Mouse (Mus musculus) adrenal gland, postnatal 10 days (tissue): Measurements from ENCODE around the gene Mrpl54. TPM values are rescaled to one million over a fixed set of nuclear protein-coding genes. Genes with fewer than 3 reads are reported as not detected.

Experiments
- DNase-seq: peaks from one replicate; pipeline ENCODE4 v3.0.0; 2021; ENCODE audit warnings: mixed read lengths
- total RNA-seq, 2 experiments: library from RNA; stranded (reverse); gene quantifications; 2 replicates each; pipeline ENCODE4 v1.2.3; 2021

Gene Mrpl54
- total RNA-seq, 2 experiments from 2014 or later = 109 to 111 TPM

GRCm38 (mm10) chr10:81294442-81294841 is 27.7 kb upstream of the Mrpl54 start:
- DNase-seq = no peak

- no peak for DNase-seq
Observed at GRCm38 (mm10) chr10:81293334-81294030, 26.7 kb upstream of the Mrpl54 start.

- DNase-seq = peak; percentile 99
Observed at GRCm38 (mm10) chr10:81292554-81293333, 26.0 kb upstream of the Mrpl54 start, which contains the start of gene Pip5k1c. Gene Pip5k1c, plus strand, starts transcription at chr10:81292963.

GRCm38 (mm10) chr10:81291511-81292104 is 24.9 kb upstream of the Mrpl54 start, which contains the start of gene Tjp3:
Gene Tjp3, minus strand, starts transcription at chr10:81291581.
- no peak for DNase-seq

GRCm38 (mm10) chr10:81290698-81291460 is 24.1 kb upstream of the Mrpl54 start:
- no peak for DNase-seq

GRCm38 (mm10) chr10:81289811-81290210 is 23.1 kb upstream of the Mrpl54 start:
- DNase-seq = no peak

- DNase-seq = peak; percentile 73
Observed at GRCm38 (mm10) chr10:81289278-81289677, 22.5 kb upstream of the Mrpl54 start.

GRCm38 (mm10) chr10:81288601-81289000 is 21.9 kb upstream of the Mrpl54 start:
- DNase-seq = peak; percentile 56

- DNase-seq = peak; percentile 74
Observed at GRCm38 (mm10) chr10:81287513-81288157, 20.9 kb upstream of the Mrpl54 start.

GRCm38 (mm10) chr10:81286586-81286985 is 19.9 kb upstream of the Mrpl54 start:
- no peak for DNase-seq

- peak; percentile 96 for DNase-seq
Observed at GRCm38 (mm10) chr10:81285694-81286450, 19.1 kb upstream of the Mrpl54 start.

GRCm38 (mm10) chr10:81284719-81285118 is 18.0 kb upstream of the Mrpl54 start:
- DNase-seq = no peak

- DNase-seq = no peak
Observed at GRCm38 (mm10) chr10:81284189-81284588, 17.5 kb upstream of the Mrpl54 start.

- DNase-seq = no peak
Observed at GRCm38 (mm10) chr10:81279496-81279895, 12.8 kb upstream of the Mrpl54 start.

- no peak for DNase-seq
Observed at GRCm38 (mm10) chr10:81277676-81278075, 10.9 kb upstream of the Mrpl54 start.

GRCm38 (mm10) chr10:81273842-81274241 is 7.1 kb upstream of the Mrpl54 start:
- DNase-seq = no peak

GRCm38 (mm10) chr10:81272356-81272755 is 5.6 kb upstream of the Mrpl54 start:
- DNase-seq = no peak

- no peak for DNase-seq
Observed at GRCm38 (mm10) chr10:81268643-81269412, 2.1 kb upstream of the Mrpl54 start.

- peak; percentile 88 for DNase-seq
Observed at GRCm38 (mm10) chr10:81268056-81268455, 1.3 kb upstream of the Mrpl54 start.

GRCm38 (mm10) chr10:81265540-81265939 is 1.2 kb downstream of the Mrpl54 start:
- no peak for DNase-seq
